Mouse (Mus musculus): Measurements from ENCODE around the gene Zfp668. TPM values are rescaled to one million over a fixed set of nuclear protein-coding genes. Genes with fewer than 3 reads are reported as not detected.
"Not testable (repeated sequence)": the region's sequence is repeated elsewhere in the genome, so short reads cannot be mapped to it uniquely, and the experiment has no call there.

Zfp668 gene
- total RNA-seq, 2 experiments from 2014 or later, result 24.3 to 25.7 TPM

- DNase-seq (ENCODE audit: low spot score in 2 of 2), result no peak
- H3K4me3 ChIP-seq, result no peak overlapping the region
- no peak overlapping the region for H3K27ac ChIP-seq
- TF ChIP-seq CTCF (conservative IDR thresholded peaks at IDR 0.05), result no peak
These were observed 25.7 kb downstream of the Zfp668 start for GRCm38 (mm10) chr7:127850906-127851305.

- DNase-seq (ENCODE audit: low spot score in 2 of 2), result no peak
- no peak overlapping the region for H3K4me3 ChIP-seq
- H3K27ac ChIP-seq, result no peak overlapping the region
- no peak for TF ChIP-seq CTCF (conservative IDR thresholded peaks at IDR 0.05)
These were observed 26.4 kb downstream of the Zfp668 start for GRCm38 (mm10) chr7:127849973-127850875.

- Histone ChIP-seq H3K4me3 (peak overlapping the region; percentile 96), H3K27ac (peak overlapping the region; percentile 98)
- TF ChIP-seq CTCF (conservative IDR thresholded peaks at IDR 0.05), result no peak
- DNase-seq (ENCODE audit: low spot score in 2 of 2), result peak; percentile 69 to 76
These were observed 34.5 kb downstream of the Zfp668 start for GRCm38 (mm10) chr7:127842001-127842718.

- no peak for TF ChIP-seq CTCF (conservative IDR thresholded peaks at IDR 0.05)
- Histone ChIP-seq H3K27ac (peak overlapping the region; percentile 98), H3K4me3 (peak overlapping the region; percentile 96)
- DNase-seq (ENCODE audit: low spot score in 2 of 2), result peak; percentile 94 to 97
These were observed 35.2 kb downstream of the Zfp668 start for GRCm38 (mm10) chr7:127841340-127842000.

- no peak for TF ChIP-seq CTCF (conservative IDR thresholded peaks at IDR 0.05)
- peak; percentile 58 to 63 for DNase-seq (ENCODE audit: low spot score in 2 of 2)
- H3K27ac ChIP-seq, result peak overlapping the region; percentile 98
- H3K4me3 ChIP-seq, result peak overlapping the region; percentile 96
These were observed 35.7 kb downstream of the Zfp668 start for GRCm38 (mm10) chr7:127840886-127841285.

- peak; percentile 48 for TF ChIP-seq CTCF (conservative IDR thresholded peaks at IDR 0.05)
- H3K4me3 ChIP-seq; H3K27ac ChIP-seq; DNase-seq (ENCODE audit: low spot score in 2 of 2): not testable (repeated sequence)
These were observed 36.6 kb downstream of the Zfp668 start for GRCm38 (mm10) chr7:127840031-127840430.

GRCm38 (mm10) chr7:127837878-127838277, 38.8 kb downstream of the Zfp668 start:
- H3K27ac ChIP-seq; DNase-seq (ENCODE audit: low spot score in 2 of 2); H3K4me3 ChIP-seq: not testable (repeated sequence)
- TF ChIP-seq CTCF (conservative IDR thresholded peaks at IDR 0.05), result peak; percentile 42

GRCm38 (mm10) chr7:127837473-127837872, 39.2 kb downstream of the Zfp668 start:
- H3K27ac ChIP-seq, result no peak overlapping the region
- no peak overlapping the region for H3K4me3 ChIP-seq
- no peak for DNase-seq (ENCODE audit: low spot score in 2 of 2)
- no peak for TF ChIP-seq CTCF (conservative IDR thresholded peaks at IDR 0.05)

- no peak for DNase-seq (ENCODE audit: low spot score in 2 of 2)
- Histone ChIP-seq H3K4me3 (no peak overlapping the region), H3K27ac (no peak overlapping the region)
- no peak for TF ChIP-seq CTCF (conservative IDR thresholded peaks at IDR 0.05)
These were observed 41.1 kb downstream of the Zfp668 start for GRCm38 (mm10) chr7:127835550-127835949.

GRCm38 (mm10) chr7:127824176-127824871, 52.3 kb downstream of the Zfp668 start, which contains the start of the genes Stx4a and Stx1b:
Stx4a (plus strand) TSS chr7:127824294.
Stx1b (minus strand) TSS chr7:127824549.
- Histone ChIP-seq H3K27ac (peak within 1 kb of the TSS; percentile 96), H3K4me3 (peak within 1 kb of the TSS; percentile 75)
- DNase-seq (ENCODE audit: low spot score in 2 of 2), result peak; percentile 72 to 77
- no peak for TF ChIP-seq CTCF (conservative IDR thresholded peaks at IDR 0.05)

- H3K4me3 ChIP-seq, result peak overlapping the region; percentile 75
- peak in 1 of 2 experiments; percentile 52 for DNase-seq (ENCODE audit: low spot score in 2 of 2)
- peak; percentile 40 for TF ChIP-seq CTCF (conservative IDR thresholded peaks at IDR 0.05)
- peak overlapping the region; percentile 96 for H3K27ac ChIP-seq
These were observed 53.1 kb downstream of the Zfp668 start for GRCm38 (mm10) chr7:127823236-127824171.

All from layer of hippocampus, adult 2 months (tissue).